Mouse (Mus musculus) embryonic facial prominence, embryonic 14.5 days (tissue): ENCODE results near the gene Dclk2. TPM values are rescaled to one million over a fixed set of nuclear protein-coding genes. Genes with fewer than 3 reads are reported as not detected.

Experiments used
- ATAC-seq: fragments of 200-750 bp; cut with Nextera tagmentation; 2 replicates; pipeline ENCODE4 v1.8.0; 2017; ENCODE audit warnings: low read depth, moderate number of reproducible peaks, moderate TSS enrichment
- DNase-seq: peaks from one replicate; pipeline ENCODE4 v3.0.0-alpha.2; 2015; ENCODE audit warnings: low spot score
- H3K27ac ChIP-seq: fragments of 300-500 bp; sonication (generic); replicated peaks from 2 replicates; pipeline ENCODE4 v1.5.1; 2014; ENCODE audit warnings: low read depth, mild to moderate bottlenecking, low read length, moderate library complexity
- H3K27me3 ChIP-seq: fragments of 300-500 bp; sonication (generic); replicated peaks from 2 replicates; pipeline ENCODE4 v1.6.1; 2014; ENCODE audit warnings: low read length; ENCODE audit not compliant: control insufficient read depth, insufficient read depth
- H3K36me3 ChIP-seq: fragments of 300-500 bp; sonication (generic); 2 replicates; pipeline ENCODE4 v1.6.1; 2014; ENCODE audit warnings: low read length, mixed read lengths; ENCODE audit not compliant: control insufficient read depth, insufficient read depth
- H3K4me1 ChIP-seq: fragments of 300-500 bp; sonication (generic); 2 replicates; pipeline ENCODE4 v1.6.1; 2014; ENCODE audit warnings: antibody characterized with exemption, low read length; ENCODE audit not compliant: control insufficient read depth, insufficient read depth
- H3K4me2 ChIP-seq: fragments of 300-500 bp; sonication (generic); 2 replicates; pipeline ENCODE4 v1.6.1; 2014; ENCODE audit warnings: low read depth, mild to moderate bottlenecking, low read length, moderate library complexity, mixed read lengths
- H3K4me3 ChIP-seq: fragments of 300-500 bp; sonication (generic); 2 replicates; pipeline ENCODE4 v1.5.1; 2014; ENCODE audit warnings: low read depth, mild to moderate bottlenecking, low read length
- H3K9ac ChIP-seq: fragments of 300-500 bp; sonication (generic); 2 replicates; pipeline ENCODE4 v1.6.1; 2014; ENCODE audit warnings: low read depth, mild to moderate bottlenecking, low read length, moderate library complexity, mixed read lengths
- H3K9me3 ChIP-seq: fragments of 300-500 bp; sonication (generic); 2 replicates; pipeline ENCODE4 v1.6.1; 2016; ENCODE audit warnings: low read length; ENCODE audit not compliant: control insufficient read depth
- WGBS: fragments of 180-500 bp; shearing (Covaris S2); extraction: QIAGEN DNeasy Blood & Tissue Kit; methylation state at CpG from one replicate; pipeline ENCODE4 v1.1.7; 2014; 5-methylcytosine and 5-hydroxymethylcytosine counted together
- polyA plus RNA-seq: library from polyadenylated mRNA; unstranded; fragments of >200 nt; fragmentation: Nextera tagmentation; extraction: Ambion mirVana; gene quantifications from 2 replicates; pipeline ENCODE4 v1.2.1, GENCODE M21; 2014

Gene Dclk2
- polyA plus RNA-seq, 1 experiment from 2014 or later: 9.9 TPM

- 46% methylated on average over 14 of the region's 14 CpGs for WGBS
Measured at GRCm38 (mm10) chr3:86832591-86833267, 87.9 kb downstream of the Dclk2 start.

GRCm38 (mm10) chr3:86832115-86832514, 88.5 kb downstream of the Dclk2 start:
- Histone ChIP-seq H3K4me3 (no peak overlapping the region), H3K9me3 (no peaks in the 10 kb centered on the region), H3K36me3 (no peaks in the 10 kb centered on the region), H3K27ac (no peak overlapping the region), H3K27me3 (no peaks in the 10 kb centered on the region), H3K4me1 (no peaks in the 10 kb centered on the region), H3K9ac (no peak overlapping the region), H3K4me2 (no peak overlapping the region)
- ATAC-seq (no peak), DNase-seq (no peak)
- 52% methylated on average over 8 of the region's 8 CpGs for WGBS

More at GRCm38 (mm10) chr3:86832591-86833267, 87.9 kb downstream of the Dclk2 start:
- H3K9me3 ChIP-seq: no peaks in the 10 kb centered on the region
- ATAC-seq: no peak
- H3K27ac ChIP-seq: no peak overlapping the region
- H3K27me3 ChIP-seq: no peaks in the 10 kb centered on the region
- H3K4me1 ChIP-seq: no peaks in the 10 kb centered on the region
- H3K36me3 ChIP-seq: no peaks in the 10 kb centered on the region
- no peak overlapping the region for H3K4me2 ChIP-seq
- no peak for DNase-seq
- no peak overlapping the region for H3K4me3 ChIP-seq
- H3K9ac ChIP-seq: no peak overlapping the region

- Histone ChIP-seq H3K9ac (no peak overlapping the region), H3K27me3 (no peaks in the 10 kb centered on the region), H3K27ac (no peak overlapping the region), H3K4me1 (no peaks in the 10 kb centered on the region), H3K36me3 (no peaks in the 10 kb centered on the region), H3K9me3 (no peaks in the 10 kb centered on the region), H3K4me3 (no peak overlapping the region), H3K4me2 (no peak overlapping the region)
- WGBS: 87% methylated on average over 3 of the region's 3 CpGs
- DNase-seq (no peak), ATAC-seq (no peak)
Measured at GRCm38 (mm10) chr3:86827506-86827905, 93.1 kb downstream of the Dclk2 start.

GRCm38 (mm10) chr3:86821383-86821782, 99.3 kb downstream of the Dclk2 start:
- WGBS: 69% methylated on average over 3 of the region's 3 CpGs

GRCm38 (mm10) chr3:86820344-86820743, 100.3 kb downstream of the Dclk2 start:
- ATAC-seq: no peak
- Histone ChIP-seq H3K4me1 (peaks cover 7% of the 10 kb centered on the region; the same call in 1 of the 2 replicates), H3K27ac (no peak overlapping the region), H3K36me3 (no peaks in the 10 kb centered on the region), H3K4me3 (no peak overlapping the region), H3K4me2 (no peak overlapping the region), H3K9me3 (no peaks in the 10 kb centered on the region), H3K9ac (no peak overlapping the region), H3K27me3 (no peaks in the 10 kb centered on the region)
- WGBS: 57% methylated on average over 10 of the region's 10 CpGs
- no peak for DNase-seq

More at GRCm38 (mm10) chr3:86821383-86821782, 99.3 kb downstream of the Dclk2 start:
- DNase-seq (no peak), ATAC-seq (no peak)
- Histone ChIP-seq H3K9ac (no peak overlapping the region), H3K27ac (no peak overlapping the region), H3K27me3 (no peaks in the 10 kb centered on the region), H3K4me2 (no peak overlapping the region), H3K9me3 (no peaks in the 10 kb centered on the region), H3K4me1 (peaks cover 7% of the 10 kb centered on the region; the same call in 1 of the 2 replicates), H3K4me3 (no peak overlapping the region), H3K36me3 (no peaks in the 10 kb centered on the region)

GRCm38 (mm10) chr3:86819372-86819771, 101.3 kb downstream of the Dclk2 start:
- H3K27me3 ChIP-seq: no peaks in the 10 kb centered on the region; the same call in 1 of the 2 replicates
- H3K9ac ChIP-seq: no peak overlapping the region
- H3K4me2 ChIP-seq: no peak overlapping the region
- 96% methylated on average over 6 of the region's 6 CpGs for WGBS
- H3K36me3 ChIP-seq: no peaks in the 10 kb centered on the region; the same call in 1 of the 2 replicates
- ATAC-seq (no peak), DNase-seq (no peak)
- peaks cover 7% of the 10 kb centered on the region; the same call in 1 of the 2 replicates for H3K4me1 ChIP-seq
- no peak overlapping the region for H3K27ac ChIP-seq
- no peaks in the 10 kb centered on the region for H3K9me3 ChIP-seq
- no peak overlapping the region for H3K4me3 ChIP-seq

GRCm38 (mm10) chr3:86818001-86818585, 102.6 kb downstream of the Dclk2 start:
- H3K27me3 ChIP-seq: no peaks in the 10 kb centered on the region; the same call in 1 of the 2 replicates
- DNase-seq: no peak
- peaks cover 7% of the 10 kb centered on the region; the same call in 1 of the 2 replicates for H3K4me1 ChIP-seq
- H3K9ac ChIP-seq: no peak overlapping the region
- 63% methylated on average over 13 of the region's 13 CpGs for WGBS
- H3K36me3 ChIP-seq: no peaks in the 10 kb centered on the region; the same call in 1 of the 2 replicates
- H3K9me3 ChIP-seq: no peaks in the 10 kb centered on the region
- no peak overlapping the region for H3K27ac ChIP-seq
- no peak overlapping the region for H3K4me2 ChIP-seq
- H3K4me3 ChIP-seq: no peak overlapping the region
- ATAC-seq: no peak

GRCm38 (mm10) chr3:86812689-86813088, 108.0 kb downstream of the Dclk2 start:
- peak; percentile 90 for ATAC-seq
- DNase-seq: peak; percentile 87
- H3K4me1 ChIP-seq: 0 out of 2 replicates have a peak, but pooled peaks cover 2% of the 10 kb centered on the region

More at GRCm38 (mm10) chr3:86812689-86813088, 108.0 kb downstream of the Dclk2 start:
- WGBS: 18% methylated on average over 3 of the region's 3 CpGs
- no peak overlapping the region for H3K9ac ChIP-seq
- H3K27me3 ChIP-seq: no peaks in the 10 kb centered on the region; the same call in 1 of the 2 replicates
- no peak overlapping the region for H3K4me3 ChIP-seq
- no peak overlapping the region for H3K27ac ChIP-seq
- H3K9me3 ChIP-seq: no peaks in the 10 kb centered on the region
- H3K36me3 ChIP-seq: no peaks in the 10 kb centered on the region; the same call in 1 of the 2 replicates
- H3K4me2 ChIP-seq: no peak overlapping the region
